In the genomic region with DNA sequence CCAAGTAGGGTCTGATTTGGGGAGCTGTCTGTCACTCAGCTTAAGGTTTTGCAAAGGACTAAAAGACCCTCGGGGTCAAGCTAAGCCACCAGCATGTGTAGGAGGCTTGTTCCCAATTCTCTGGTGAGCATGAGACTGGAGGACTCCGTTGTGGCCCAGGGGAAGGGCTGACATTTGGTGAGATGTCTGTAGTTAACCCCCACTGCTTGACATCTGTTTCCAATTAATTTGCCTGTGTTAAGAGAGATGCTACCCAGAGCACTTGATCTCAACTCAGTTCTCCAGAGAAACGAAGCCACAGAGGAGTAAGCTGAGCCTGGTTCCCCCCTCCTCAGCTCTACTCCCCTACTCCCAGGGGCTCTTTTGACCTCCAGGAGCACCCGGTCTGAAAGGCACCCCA, we compare ENCODE assay signal across 17 mouse cellular contexts.
DNase-seq lines count a peak whose midpoint lies in the region; ATAC-seq and TF ChIP-seq lines count a peak whose summit lies in the region.
"Had no signal": no experiment of that assay in that cellular context is flagged by ENCODE, and none has a peak within 500 bp of the region (broad histone marks: within the 10 kb centered on the region; RNA-seq: fewer than 3 reads in every experiment).

No protein-coding gene starts in this region.

- no peaks in the 10 kb centered on the region for H3K9me3 ChIP-seq in hindbrain, embryonic 10.5 days
- no peaks in the 10 kb centered on the region for H3K9me3 ChIP-seq in hindbrain, embryonic 11.5 days (ENCODE audit: control insufficient read depth, low read length)
- no peaks in the 10 kb centered on the region for H3K9me3 ChIP-seq in embryonic facial prominence, embryonic 15.5 days (replicated peaks)
- H3K9me3 ChIP-seq: heart, embryonic 13.5 days; liver, embryonic 12.5 days had no signal

- ATAC-seq in hindbrain, embryonic 11.5 days (ENCODE audit: low FRiP score): no peak
- ATAC-seq in embryonic facial prominence, embryonic 15.5 days (ENCODE audit: insufficient number of reproducible peaks, low FRiP score, low TSS enrichment, low read depth): 0 out of 2 replicates have a peak, but pooled peaks have one; percentile 29
- ATAC-seq: hindbrain, embryonic 16.5 days; intestine, postnatal 0 days; liver, embryonic 12.5 days had no signal

- no peak overlapping the region for H3K9ac ChIP-seq in hindbrain, embryonic 11.5 days (ENCODE audit: low read depth, low read length)
- H3K9ac ChIP-seq in embryonic facial prominence, embryonic 15.5 days: no peak overlapping the region
- H3K9ac ChIP-seq: heart, embryonic 13.5 days; liver, embryonic 12.5 days had no signal

- DNase-seq in hindbrain, embryonic 10.5 days (ENCODE audit: low spot score): peak; percentile 27
- no peak for DNase-seq in hindbrain, embryonic 11.5 days (ENCODE audit: low spot score)
- DNase-seq in 3T3-L1 (ENCODE audit: low read depth, low spot score): peak; percentile 74
- DNase-seq in embryo, embryonic 10 days (ENCODE audit: low spot score): peak; percentile 81
- no peak for DNase-seq in adrenal gland, postnatal 25 days
- no peak for DNase-seq in kidney, adult 2 months
- no peak for DNase-seq in Muller cell, postnatal 12 days (ENCODE audit: inconsistent ontology term)
- DNase-seq: cerebellum, postnatal 36 days; gastrocnemius, adult 2 months; lung, adult 2 months; lung, postnatal 36 days; thymus, postnatal 36 days had no signal

- no peak overlapping the region for H3K4me2 ChIP-seq in hindbrain, embryonic 11.5 days (replicated peaks; ENCODE audit: low read depth, low read length)
- H3K4me2 ChIP-seq in embryonic facial prominence, embryonic 15.5 days (replicated peaks): no peak overlapping the region
- H3K4me2 ChIP-seq: heart, embryonic 13.5 days; liver, embryonic 12.5 days had no signal

- no peak overlapping the region for H3K27ac ChIP-seq in hindbrain, embryonic 10.5 days
- no peak overlapping the region for H3K27ac ChIP-seq in hindbrain, embryonic 11.5 days (ENCODE audit: low read depth, low read length)
- H3K27ac ChIP-seq in embryonic facial prominence, embryonic 15.5 days (replicated peaks): no peak overlapping the region
- H3K27ac ChIP-seq in kidney, adult 2 months (ENCODE audit: insufficient read depth, low read depth, low read length): no peak overlapping the region
- H3K27ac ChIP-seq: gastrocnemius, adult 2 months; heart, embryonic 13.5 days; liver, embryonic 12.5 days had no signal

- 0 out of 2 replicates have a peak, but pooled peaks cover 12% of the 10 kb centered on the region for H3K4me1 ChIP-seq in hindbrain, embryonic 10.5 days (replicated peaks)
- H3K4me1 ChIP-seq in hindbrain, embryonic 11.5 days (replicated peaks; ENCODE audit: control insufficient read depth, insufficient read depth, low read length): no peaks in the 10 kb centered on the region
- peaks cover 8% of the 10 kb centered on the region; the same call in 1 of the 2 replicates for H3K4me1 ChIP-seq in embryonic facial prominence, embryonic 15.5 days
- no peaks in the 10 kb centered on the region for H3K4me1 ChIP-seq in kidney, adult 2 months (ENCODE audit: control insufficient read depth, insufficient read depth, low read length)
- H3K4me1 ChIP-seq: heart, embryonic 13.5 days; liver, embryonic 12.5 days had no signal

- no peak for TF ChIP-seq POLR2A in kidney, adult 2 months (IDR thresholded peaks at IDR 0.05; ENCODE audit: low read depth, low read length)

- no peak overlapping the region for H3K4me3 ChIP-seq in hindbrain, embryonic 10.5 days
- H3K4me3 ChIP-seq in hindbrain, embryonic 11.5 days (ENCODE audit: low read depth, low read length): no peak overlapping the region
- no peak overlapping the region for H3K4me3 ChIP-seq in embryonic facial prominence, embryonic 15.5 days (replicated peaks)
- no peak overlapping the region for H3K4me3 ChIP-seq in kidney, adult 2 months (ENCODE audit: insufficient read depth, low read depth, low read length)
- H3K4me3 ChIP-seq: gastrocnemius, adult 2 months; heart, embryonic 13.5 days; liver, embryonic 12.5 days had no signal

- H3K27me3 ChIP-seq in hindbrain, embryonic 10.5 days (ENCODE audit: insufficient read depth, poor library complexity, severe bottlenecking): no peaks in the 10 kb centered on the region
- H3K27me3 ChIP-seq in hindbrain, embryonic 11.5 days (ENCODE audit: control insufficient read depth, insufficient read depth, low read length): no peaks in the 10 kb centered on the region
- no peaks in the 10 kb centered on the region for H3K27me3 ChIP-seq in embryonic facial prominence, embryonic 15.5 days
- H3K27me3 ChIP-seq in kidney, adult 2 months (replicated peaks; ENCODE audit: control insufficient read depth, insufficient read depth, low read length): no peaks in the 10 kb centered on the region
- H3K27me3 ChIP-seq: heart, embryonic 13.5 days; liver, embryonic 12.5 days had no signal

- WGBS in hindbrain, embryonic 10.5 days: 33% methylated on average over 4 of the region's 4 CpGs
- WGBS in hindbrain, embryonic 11.5 days: 37% methylated on average over 4 of the region's 4 CpGs
- 10% methylated on average over 4 of the region's 4 CpGs for WGBS in embryonic facial prominence, embryonic 15.5 days
- 26% methylated on average over 4 of the region's 4 CpGs for WGBS in kidney, adult 2 months

- TF ChIP-seq CTCF in kidney, adult 2 months (conservative IDR thresholded peaks at IDR 0.05; ENCODE audit: insufficient read depth, insufficient read length, low read depth, low read length): no peak

- H3K36me3 ChIP-seq in hindbrain, embryonic 10.5 days: no peaks in the 10 kb centered on the region
- no peaks in the 10 kb centered on the region for H3K36me3 ChIP-seq in hindbrain, embryonic 11.5 days (ENCODE audit: control insufficient read depth, insufficient read depth, low read length)
- H3K36me3 ChIP-seq in embryonic facial prominence, embryonic 15.5 days: no peaks in the 10 kb centered on the region
- H3K36me3 ChIP-seq in kidney, adult 2 months (ENCODE audit: control insufficient read depth, insufficient read depth, low read length): no peaks in the 10 kb centered on the region
- H3K36me3 ChIP-seq: heart, embryonic 13.5 days; liver, embryonic 12.5 days had no signal

Comparison
In these comparisons a context has a peak if more than half of its experiments do, and no peak if none do; other contexts are left out.
1. DNase-seq: peak in hindbrain, embryonic 10.5 days (single experiment), 3T3-L1 (single experiment) and embryo, embryonic 10 days (single experiment); none in hindbrain, embryonic 11.5 days (single experiment), adrenal gland, postnatal 25 days (single experiment), kidney, adult 2 months (single experiment) and Muller cell, postnatal 12 days (single experiment).